Mouse (Mus musculus): ENCODE measurements around the gene Trim67.

GRCm38 (mm10) chr8:124752325-124752862 lies 40.5 kb upstream of the Trim67 start:
- TF ChIP-seq CTCF (IDR thresholded peaks at IDR 0.05; ENCODE audit: control insufficient read depth, insufficient read depth, low read length) (no peak), POLR2A (IDR thresholded peaks at IDR 0.05; ENCODE audit: borderline replicate concordance, control insufficient read depth, low read depth, low read length) (no peak)
